Mouse (Mus musculus) liver (tissue): Measurements from ENCODE around the gene Ube2c.

Experiments used
- DNase-seq: peaks from one replicate; pipeline ENCODE4 v3.0.0-alpha.2; 2020; ENCODE audit warnings: mixed read lengths

Ube2c gene

DNA sequence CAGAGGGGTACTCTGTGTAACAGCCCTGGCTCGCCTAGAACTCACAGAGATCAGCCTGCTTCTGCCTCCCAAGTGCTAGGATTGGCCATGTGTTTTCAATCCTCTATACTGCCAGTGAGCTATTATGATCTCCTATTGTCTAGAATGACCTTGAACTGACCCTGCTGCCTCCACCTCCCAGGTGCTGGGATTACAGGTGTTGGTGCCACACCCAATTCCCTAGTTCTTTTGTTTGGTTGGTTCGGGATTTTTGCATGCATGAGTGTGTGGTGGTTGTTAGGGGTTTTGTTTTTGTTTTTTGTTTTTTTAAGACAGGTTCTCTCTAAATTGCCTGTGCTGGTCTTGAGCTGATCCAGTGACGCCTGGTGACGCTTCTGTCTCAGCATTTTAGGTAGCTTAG is 54.3 kb downstream of the Ube2c start:
- DNase-seq: no peak

DNA sequence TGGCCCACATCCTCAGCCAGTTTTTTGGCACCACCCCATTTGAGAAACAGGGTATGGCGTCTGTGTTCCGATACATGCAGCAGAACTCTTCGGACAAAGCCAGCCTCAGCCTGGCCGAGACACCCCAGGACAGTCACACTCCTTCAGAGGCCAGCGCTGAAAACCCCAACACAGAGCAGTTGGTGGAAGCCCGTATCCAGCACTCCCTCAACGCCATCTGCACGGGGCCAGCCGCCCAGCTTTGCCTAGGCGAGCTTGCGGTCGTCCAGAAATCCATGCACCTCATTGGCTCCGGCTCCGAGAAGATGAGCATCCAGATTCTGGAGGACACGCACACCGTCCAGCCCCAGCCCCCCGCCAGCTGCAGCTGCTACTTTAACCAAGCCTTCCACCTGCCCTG is 55.8 kb downstream of the Ube2c start:
- no peak for DNase-seq

DNA sequence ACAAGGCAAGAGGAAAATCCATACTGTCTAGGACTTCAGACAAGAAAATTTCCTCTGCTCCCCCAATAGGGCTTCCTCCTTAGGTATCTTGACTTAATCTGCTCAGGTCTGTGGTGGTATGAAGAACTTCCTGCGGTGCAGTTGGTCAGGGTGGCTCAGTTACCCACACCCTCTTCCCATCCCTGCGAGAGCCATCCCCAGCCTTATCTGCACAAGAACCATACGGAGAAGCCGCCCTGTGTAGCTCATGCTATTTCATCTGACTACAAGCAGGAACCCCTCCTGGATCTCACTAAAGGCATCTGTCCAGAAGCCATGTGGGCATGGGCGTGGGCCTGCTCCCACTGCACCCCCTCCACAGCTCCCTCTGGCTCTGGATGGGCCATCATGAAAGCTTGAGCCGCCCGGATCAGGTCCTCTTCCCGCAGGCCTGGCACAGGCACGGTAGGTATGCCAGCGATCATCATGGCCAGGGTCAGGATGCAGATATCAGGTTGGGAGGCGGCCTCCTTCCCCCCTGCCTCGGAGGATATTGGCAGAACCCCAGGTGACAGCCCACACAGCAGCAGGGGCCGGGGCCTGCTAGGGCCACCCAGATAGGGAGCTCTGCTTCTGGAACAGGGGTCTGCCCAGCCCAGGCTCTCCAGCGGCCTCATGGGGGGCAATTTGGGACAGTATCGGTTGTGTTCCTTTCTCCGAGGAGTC is 57.6 kb downstream of the Ube2c start:
- DNase-seq: peak; percentile 24
